Mouse (Mus musculus): Measurements from ENCODE around the gene Tll2. TPM values are rescaled to one million over a fixed set of nuclear protein-coding genes. Genes with fewer than 3 reads are reported as not detected.

The Tll2 gene
- polyA plus RNA-seq, 1 experiment from 2014 or later = 0.76 TPM

GRCm38 (mm10) chr19:41151321-41152015 is 55.2 kb downstream of the Tll2 start:
- ATAC-seq (ENCODE audit: low FRiP score) = no peak

GRCm38 (mm10) chr19:41140961-41141360 is 65.7 kb downstream of the Tll2 start:
- Histone ChIP-seq H3K27me3 (ENCODE audit: control insufficient read depth, insufficient read depth, low read length) (no peaks in the 10 kb centered on the region), H3K4me3 (ENCODE audit: low read depth, low read length) (no peak overlapping the region), H3K4me1 (replicated peaks; ENCODE audit: control insufficient read depth, insufficient read depth, low read length) (no peaks in the 10 kb centered on the region), H3K36me3 (ENCODE audit: control insufficient read depth, insufficient read depth, low read length) (no peaks in the 10 kb centered on the region), H3K9me3 (ENCODE audit: control insufficient read depth, low read length) (no peaks in the 10 kb centered on the region), H3K9ac (ENCODE audit: low read depth, low read length) (no peak overlapping the region), H3K27ac (ENCODE audit: low read depth, low read length) (no peak overlapping the region), H3K4me2 (replicated peaks; ENCODE audit: low read depth, low read length) (no peak overlapping the region)
- ATAC-seq (ENCODE audit: low FRiP score) (no peak), DNase-seq (ENCODE audit: low spot score) (no peak)
- 81% methylated on average over 8 of the region's 8 CpGs for WGBS

More at GRCm38 (mm10) chr19:41151321-41152015, 55.2 kb downstream of the Tll2 start:
- no peak for DNase-seq (ENCODE audit: low spot score)
- Histone ChIP-seq H3K36me3 (ENCODE audit: control insufficient read depth, insufficient read depth, low read length) (no peaks in the 10 kb centered on the region), H3K4me2 (replicated peaks; ENCODE audit: low read depth, low read length) (no peak overlapping the region), H3K4me1 (replicated peaks; ENCODE audit: control insufficient read depth, insufficient read depth, low read length) (no peaks in the 10 kb centered on the region), H3K9ac (ENCODE audit: low read depth, low read length) (no peak overlapping the region), H3K27me3 (ENCODE audit: control insufficient read depth, insufficient read depth, low read length) (no peaks in the 10 kb centered on the region), H3K4me3 (ENCODE audit: low read depth, low read length) (no peak overlapping the region), H3K27ac (ENCODE audit: low read depth, low read length) (no peak overlapping the region), H3K9me3 (ENCODE audit: control insufficient read depth, low read length) (no peaks in the 10 kb centered on the region)
- WGBS = 83% methylated on average over 7 of the region's 7 CpGs

DNA sequence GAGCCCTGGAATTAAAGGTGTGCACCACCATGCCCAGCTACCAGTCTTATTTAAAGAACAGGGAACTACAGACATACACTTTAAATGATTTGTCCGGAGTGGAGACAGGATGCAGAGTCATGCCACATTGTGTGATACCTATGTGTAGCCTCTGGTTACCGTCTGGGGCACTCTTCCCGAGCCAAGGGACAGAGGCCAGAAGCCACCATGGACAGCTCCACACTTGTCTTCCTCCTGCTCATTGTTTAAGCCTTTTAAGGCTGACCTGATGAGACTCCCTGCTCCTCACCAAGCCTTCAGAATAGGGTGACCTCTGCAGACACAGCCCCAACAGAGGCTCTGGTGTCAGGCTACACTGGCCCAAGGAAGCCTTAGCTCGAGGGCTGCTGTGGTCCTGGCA is 67.0 kb downstream of the Tll2 start:
- WGBS = 65% methylated on average over 4 of the region's 4 CpGs
- DNase-seq (ENCODE audit: low spot score) = no peak
- H3K4me2 ChIP-seq (replicated peaks; ENCODE audit: low read depth, low read length) = no peak overlapping the region
- no peaks in the 10 kb centered on the region for H3K27me3 ChIP-seq (ENCODE audit: control insufficient read depth, insufficient read depth, low read length)
- H3K9me3 ChIP-seq (ENCODE audit: control insufficient read depth, low read length) = no peaks in the 10 kb centered on the region
- no peaks in the 10 kb centered on the region for H3K36me3 ChIP-seq (ENCODE audit: control insufficient read depth, insufficient read depth, low read length)
- H3K4me1 ChIP-seq (replicated peaks; ENCODE audit: control insufficient read depth, insufficient read depth, low read length) = no peaks in the 10 kb centered on the region
- no peak for ATAC-seq (ENCODE audit: low FRiP score)
- no peak overlapping the region for H3K27ac ChIP-seq (ENCODE audit: low read depth, low read length)
- H3K4me3 ChIP-seq (ENCODE audit: low read depth, low read length) = no peak overlapping the region
- H3K9ac ChIP-seq (ENCODE audit: low read depth, low read length) = no peak overlapping the region

- no peak for ATAC-seq (ENCODE audit: low FRiP score)
- Histone ChIP-seq H3K36me3 (ENCODE audit: control insufficient read depth, insufficient read depth, low read length) (no peaks in the 10 kb centered on the region), H3K4me2 (replicated peaks; ENCODE audit: low read depth, low read length) (no peak overlapping the region), H3K27me3 (ENCODE audit: control insufficient read depth, insufficient read depth, low read length) (no peaks in the 10 kb centered on the region), H3K9me3 (ENCODE audit: control insufficient read depth, low read length) (no peaks in the 10 kb centered on the region), H3K27ac (ENCODE audit: low read depth, low read length) (no peak overlapping the region), H3K9ac (ENCODE audit: low read depth, low read length) (no peak overlapping the region), H3K4me1 (replicated peaks; ENCODE audit: control insufficient read depth, insufficient read depth, low read length) (no peaks in the 10 kb centered on the region), H3K4me3 (ENCODE audit: low read depth, low read length) (no peak overlapping the region)
- DNase-seq (ENCODE audit: low spot score) = no peak
- WGBS = 46% methylated on average over 3 of the region's 3 CpGs
These were observed 83.6 kb downstream of the Tll2 start for GRCm38 (mm10) chr19:41123009-41123408.

- no peak overlapping the region for H3K27ac ChIP-seq (ENCODE audit: low read depth, low read length)
- ATAC-seq (ENCODE audit: low FRiP score) (no peak), DNase-seq (ENCODE audit: low spot score) (no peak)
- H3K4me3 ChIP-seq (ENCODE audit: low read depth, low read length) = no peak overlapping the region
- no peak overlapping the region for H3K9ac ChIP-seq (ENCODE audit: low read depth, low read length)
- no peaks in the 10 kb centered on the region for H3K36me3 ChIP-seq (ENCODE audit: control insufficient read depth, insufficient read depth, low read length)
- no peak overlapping the region for H3K4me2 ChIP-seq (replicated peaks; ENCODE audit: low read depth, low read length)
- WGBS = 94% methylated on average over 13 of the region's 13 CpGs
- no peaks in the 10 kb centered on the region for H3K9me3 ChIP-seq (ENCODE audit: control insufficient read depth, low read length)
- no peaks in the 10 kb centered on the region for H3K4me1 ChIP-seq (replicated peaks; ENCODE audit: control insufficient read depth, insufficient read depth, low read length)
- H3K27me3 ChIP-seq (ENCODE audit: control insufficient read depth, insufficient read depth, low read length) = no peaks in the 10 kb centered on the region
These were observed 86.7 kb downstream of the Tll2 start for GRCm38 (mm10) chr19:41119924-41120323.

- no peak overlapping the region for H3K9ac ChIP-seq (ENCODE audit: low read depth, low read length)
- H3K9me3 ChIP-seq (ENCODE audit: control insufficient read depth, low read length) = no peaks in the 10 kb centered on the region
- H3K4me2 ChIP-seq (replicated peaks; ENCODE audit: low read depth, low read length) = no peak overlapping the region
- no peaks in the 10 kb centered on the region for H3K4me1 ChIP-seq (replicated peaks; ENCODE audit: control insufficient read depth, insufficient read depth, low read length)
- H3K27ac ChIP-seq (ENCODE audit: low read depth, low read length) = no peak overlapping the region
- ATAC-seq (ENCODE audit: low FRiP score) (no peak), DNase-seq (ENCODE audit: low spot score) (no peak)
- H3K36me3 ChIP-seq (ENCODE audit: control insufficient read depth, insufficient read depth, low read length) = no peaks in the 10 kb centered on the region
- no peak overlapping the region for H3K4me3 ChIP-seq (ENCODE audit: low read depth, low read length)
- H3K27me3 ChIP-seq (ENCODE audit: control insufficient read depth, insufficient read depth, low read length) = no peaks in the 10 kb centered on the region
- 65% methylated on average over 6 of the region's 6 CpGs for WGBS
These were observed 88.3 kb downstream of the Tll2 start for GRCm38 (mm10) chr19:41118346-41118745.

GRCm38 (mm10) chr19:41117334-41117733 is 89.3 kb downstream of the Tll2 start:
- Histone ChIP-seq H3K4me1 (replicated peaks; ENCODE audit: control insufficient read depth, insufficient read depth, low read length) (no peaks in the 10 kb centered on the region), H3K27me3 (ENCODE audit: control insufficient read depth, insufficient read depth, low read length) (no peaks in the 10 kb centered on the region), H3K9ac (ENCODE audit: low read depth, low read length) (no peak overlapping the region), H3K4me2 (replicated peaks; ENCODE audit: low read depth, low read length) (no peak overlapping the region), H3K9me3 (ENCODE audit: control insufficient read depth, low read length) (no peaks in the 10 kb centered on the region), H3K27ac (ENCODE audit: low read depth, low read length) (no peak overlapping the region), H3K4me3 (ENCODE audit: low read depth, low read length) (no peak overlapping the region), H3K36me3 (ENCODE audit: control insufficient read depth, insufficient read depth, low read length) (no peaks in the 10 kb centered on the region)
- WGBS = 85% methylated on average over 4 of the region's 4 CpGs
- DNase-seq (ENCODE audit: low spot score) = no peak
- no peak for ATAC-seq (ENCODE audit: low FRiP score)

GRCm38 (mm10) chr19:41114611-41115010 is 92.0 kb downstream of the Tll2 start:
- no peak overlapping the region for H3K4me2 ChIP-seq (replicated peaks; ENCODE audit: low read depth, low read length)
- H3K27me3 ChIP-seq (ENCODE audit: control insufficient read depth, insufficient read depth, low read length) = no peaks in the 10 kb centered on the region
- ATAC-seq (ENCODE audit: low FRiP score) = peak; percentile 50; the same call in 1 of the 2 replicates
- DNase-seq (ENCODE audit: low spot score) = no peak
- H3K9me3 ChIP-seq (ENCODE audit: control insufficient read depth, low read length) = no peaks in the 10 kb centered on the region
- H3K4me1 ChIP-seq (replicated peaks; ENCODE audit: control insufficient read depth, insufficient read depth, low read length) = no peaks in the 10 kb centered on the region
- H3K4me3 ChIP-seq (ENCODE audit: low read depth, low read length) = no peak overlapping the region
- no peaks in the 10 kb centered on the region for H3K36me3 ChIP-seq (ENCODE audit: control insufficient read depth, insufficient read depth, low read length)
- 0 out of 2 replicates have a peak overlapping the region, but pooled peaks have one; percentile 39 for H3K27ac ChIP-seq (ENCODE audit: low read depth, low read length)
- 44% methylated on average over 5 of the region's 5 CpGs for WGBS
- H3K9ac ChIP-seq (ENCODE audit: low read depth, low read length) = no peak overlapping the region

- Histone ChIP-seq H3K9ac (ENCODE audit: low read depth, low read length) (no peak overlapping the region), H3K9me3 (ENCODE audit: control insufficient read depth, low read length) (no peaks in the 10 kb centered on the region), H3K27ac (ENCODE audit: low read depth, low read length) (no peak overlapping the region), H3K27me3 (ENCODE audit: control insufficient read depth, insufficient read depth, low read length) (no peaks in the 10 kb centered on the region), H3K36me3 (ENCODE audit: control insufficient read depth, insufficient read depth, low read length) (no peaks in the 10 kb centered on the region), H3K4me2 (replicated peaks; ENCODE audit: low read depth, low read length) (no peak overlapping the region), H3K4me3 (ENCODE audit: low read depth, low read length) (no peak overlapping the region), H3K4me1 (replicated peaks; ENCODE audit: control insufficient read depth, insufficient read depth, low read length) (no peaks in the 10 kb centered on the region)
- DNase-seq (ENCODE audit: low spot score) (peak; percentile 46), ATAC-seq (ENCODE audit: low FRiP score) (peak; percentile 84)
- 57% methylated on average over 17 of the region's 17 CpGs for WGBS
These were observed 92.6 kb downstream of the Tll2 start for GRCm38 (mm10) chr19:41113911-41114531.
